Mouse (Mus musculus): ENCODE results near the gene Asf1b. TPM values are rescaled to one million over a fixed set of nuclear protein-coding genes. Genes with fewer than 3 reads are reported as not detected.
A peak's percentile ranks its signal among the peaks of the same experiment; 100 is the strongest.

Gene Asf1b
- polyA plus RNA-seq, 1 experiment from 2014 or later: 94.0 TPM

- no peak overlapping the region for H3K27ac ChIP-seq (ENCODE audit: low read depth, low read length)
- DNase-seq (ENCODE audit: low spot score): peak; percentile 88
- peak overlapping the region; percentile 62 for H3K9ac ChIP-seq (ENCODE audit: low read length)
- peaks cover 15% of the 10 kb centered on the region for H3K4me1 ChIP-seq (replicated peaks; ENCODE audit: control insufficient read depth, insufficient read depth, low read length)
- 2% methylated on average over 68 of the region's 83 CpGs for WGBS
- ATAC-seq (replicated peaks; ENCODE audit: low FRiP score): peak; percentile 49
- peak overlapping the region; percentile 47 for H3K4me3 ChIP-seq (ENCODE audit: low read depth, low read length)
- no peaks in the 10 kb centered on the region for H3K36me3 ChIP-seq (ENCODE audit: control insufficient read depth, insufficient read depth, low read length)
- H3K4me2 ChIP-seq (ENCODE audit: low read depth, low read length, severe bottlenecking): peak overlapping the region; percentile 99
- H3K9me3 ChIP-seq (ENCODE audit: control insufficient read depth, low read length): no peaks in the 10 kb centered on the region
- peaks cover 37% of the 10 kb centered on the region for H3K27me3 ChIP-seq (ENCODE audit: control insufficient read depth, insufficient read depth, low read length)
Observed at GRCm38 (mm10) chr8:84010625-84011611, 55.6 kb downstream of the Asf1b start.

GRCm38 (mm10) chr8:84011705-84012498 is 56.6 kb downstream of the Asf1b start, which contains the start of gene 2210011C24Rik:
2210011C24Rik (minus strand) TSS chr8:84012171.
- WGBS: under 1% methylated on average over 45 of the region's 45 CpGs
- Histone ChIP-seq H3K9ac (ENCODE audit: low read length) (peak within 1 kb of the TSS; percentile 62), H3K4me3 (ENCODE audit: low read depth, low read length) (peak within 1 kb of the TSS; percentile 47), H3K27ac (ENCODE audit: low read depth, low read length) (no peak within 1 kb of the TSS), H3K9me3 (ENCODE audit: control insufficient read depth, low read length) (no peaks in the 10 kb centered on the region), H3K4me1 (replicated peaks; ENCODE audit: control insufficient read depth, insufficient read depth, low read length) (peaks cover 15% of the 10 kb centered on the region), H3K27me3 (ENCODE audit: control insufficient read depth, insufficient read depth, low read length) (peaks cover 37% of the 10 kb centered on the region), H3K36me3 (ENCODE audit: control insufficient read depth, insufficient read depth, low read length) (no peaks in the 10 kb centered on the region), H3K4me2 (ENCODE audit: low read depth, low read length, severe bottlenecking) (peak within 1 kb of the TSS; percentile 99)
- peak; percentile 37; the same call in 1 of the 2 replicates for ATAC-seq (replicated peaks; ENCODE audit: low FRiP score)
- no peak for DNase-seq (ENCODE audit: low spot score)

GRCm38 (mm10) chr8:84012499-84013165 is 57.3 kb downstream of the Asf1b start:
- Histone ChIP-seq H3K27ac (ENCODE audit: low read depth, low read length) (no peak overlapping the region), H3K4me2 (ENCODE audit: low read depth, low read length, severe bottlenecking) (peak overlapping the region; percentile 99), H3K9me3 (ENCODE audit: control insufficient read depth, low read length) (no peaks in the 10 kb centered on the region), H3K36me3 (ENCODE audit: control insufficient read depth, insufficient read depth, low read length) (no peaks in the 10 kb centered on the region), H3K9ac (ENCODE audit: low read length) (peak overlapping the region; percentile 39; the same call in 1 of the 2 replicates), H3K4me3 (ENCODE audit: low read depth, low read length) (peak overlapping the region; percentile 47), H3K27me3 (ENCODE audit: control insufficient read depth, insufficient read depth, low read length) (peaks cover 37% of the 10 kb centered on the region), H3K4me1 (replicated peaks; ENCODE audit: control insufficient read depth, insufficient read depth, low read length) (peaks cover 15% of the 10 kb centered on the region)
- no peak for DNase-seq (ENCODE audit: low spot score)
- no peak for ATAC-seq (replicated peaks; ENCODE audit: low FRiP score)
- 2% methylated on average over 35 of the region's 35 CpGs for WGBS

- Histone ChIP-seq H3K27ac (ENCODE audit: low read depth, low read length) (no peak overlapping the region), H3K4me1 (replicated peaks; ENCODE audit: control insufficient read depth, insufficient read depth, low read length) (peaks cover 13% of the 10 kb centered on the region), H3K9me3 (ENCODE audit: control insufficient read depth, low read length) (no peaks in the 10 kb centered on the region), H3K9ac (ENCODE audit: low read length) (no peak overlapping the region), H3K4me3 (ENCODE audit: low read depth, low read length) (no peak overlapping the region), H3K36me3 (ENCODE audit: control insufficient read depth, insufficient read depth, low read length) (no peaks in the 10 kb centered on the region), H3K4me2 (ENCODE audit: low read depth, low read length, severe bottlenecking) (no peak overlapping the region), H3K27me3 (ENCODE audit: control insufficient read depth, insufficient read depth, low read length) (peaks cover 29% of the 10 kb centered on the region)
- ATAC-seq (replicated peaks; ENCODE audit: low FRiP score): no peak
- 94% methylated on average over 5 of the region's 5 CpGs for WGBS
- DNase-seq (ENCODE audit: low spot score): no peak
Observed at GRCm38 (mm10) chr8:84015833-84016232, 60.5 kb downstream of the Asf1b start.

- no peak overlapping the region for H3K4me2 ChIP-seq (ENCODE audit: low read depth, low read length, severe bottlenecking)
- 85% methylated on average over 9 of the region's 9 CpGs for WGBS
- no peak overlapping the region for H3K4me3 ChIP-seq (ENCODE audit: low read depth, low read length)
- DNase-seq (ENCODE audit: low spot score) (no peak), ATAC-seq (replicated peaks; ENCODE audit: low FRiP score) (no peak)
- no peaks in the 10 kb centered on the region for H3K36me3 ChIP-seq (ENCODE audit: control insufficient read depth, insufficient read depth, low read length)
- H3K9ac ChIP-seq (ENCODE audit: low read length): no peak overlapping the region
- no peak overlapping the region for H3K27ac ChIP-seq (ENCODE audit: low read depth, low read length)
- peaks cover 8% of the 10 kb centered on the region for H3K27me3 ChIP-seq (ENCODE audit: control insufficient read depth, insufficient read depth, low read length)
- H3K9me3 ChIP-seq (ENCODE audit: control insufficient read depth, low read length): no peaks in the 10 kb centered on the region
- 0 out of 2 replicates have a peak, but pooled peaks cover 3% of the 10 kb centered on the region for H3K4me1 ChIP-seq (replicated peaks; ENCODE audit: control insufficient read depth, insufficient read depth, low read length)
Observed at GRCm38 (mm10) chr8:84019738-84020137, 64.4 kb downstream of the Asf1b start.

MicroRNAs within 50 kb of the gene (microRNA counts, 519-probe panel; counts per million panel counts)
- 31.2 counts per million for microRNA mmu-miR-1199

Small RNAs within 50 kb of the gene (microRNA-seq; reads per million reads assigned to microRNA genes)
- gene Gm44330 (ENCODE audit: insufficient number of aligned reads) (not detected), gene Gm44450 (ENCODE audit: insufficient number of aligned reads) (not detected), gene Mir1199 (ENCODE audit: insufficient number of aligned reads) (not detected), gene Mir8111 (ENCODE audit: insufficient number of aligned reads) (not detected)

Other genes with a start within 250 kb of the Asf1b start
- gene Ddx39, start 240.3 kb upstream of the Asf1b start, polyA plus RNA-seq (2014; fragmentation: Nextera tagmentation; extraction: Ambion mirVana): 251 and 267 TPM in 2 replicates
- gene Adgre5, start 214.2 kb upstream of the Asf1b start, polyA plus RNA-seq (2014; fragmentation: Nextera tagmentation; extraction: Ambion mirVana): 12.2 and 12.6 TPM in 2 replicates
- gene Adgrl1, start 55.4 kb upstream of the Asf1b start, polyA plus RNA-seq (2014; fragmentation: Nextera tagmentation; extraction: Ambion mirVana): 24.5 and 27.8 TPM in 2 replicates
- gene Gm10644, start 302 bp upstream of the Asf1b start, polyA plus RNA-seq (2014; fragmentation: Nextera tagmentation; extraction: Ambion mirVana): 0.92 and 1.2 TPM in 2 replicates
- 171 and 189 TPM in 2 replicates for gene Prkaca, start 17.5 kb downstream of the Asf1b start, polyA plus RNA-seq (2014; fragmentation: Nextera tagmentation; extraction: Ambion mirVana)
- gene Samd1, start 42.2 kb downstream of the Asf1b start, polyA plus RNA-seq (2014; fragmentation: Nextera tagmentation; extraction: Ambion mirVana): 12.3 and 16.8 TPM in 2 replicates
- 0.87 and 0.90 TPM in 2 replicates for gene 1700067K01Rik, start 46.0 kb downstream of the Asf1b start, polyA plus RNA-seq (2014; fragmentation: Nextera tagmentation; extraction: Ambion mirVana)
- gene 2210011C24Rik, start 56.7 kb downstream of the Asf1b start, polyA plus RNA-seq (2014; fragmentation: Nextera tagmentation; extraction: Ambion mirVana): 0.47 and 0.73 TPM in 2 replicates
- gene Palm3, start 66.0 kb downstream of the Asf1b start, polyA plus RNA-seq (2014; fragmentation: Nextera tagmentation; extraction: Ambion mirVana): 2.5 and 4.4 TPM in 2 replicates
- gene Il27ra, start 87.1 kb downstream of the Asf1b start, polyA plus RNA-seq (2014; fragmentation: Nextera tagmentation; extraction: Ambion mirVana): 0.19 and 0.24 TPM in 2 replicates
- not detected in 2 replicates for gene Rln3, start 89.5 kb downstream of the Asf1b start, polyA plus RNA-seq (2014; fragmentation: Nextera tagmentation; extraction: Ambion mirVana)
- gene Gm10643, start 109.6 kb downstream of the Asf1b start, polyA plus RNA-seq (2014; fragmentation: Nextera tagmentation; extraction: Ambion mirVana): 1.4 and 1.6 TPM in 2 replicates
- 11.0 and 11.5 TPM in 2 replicates for gene Rfx1, start 111.3 kb downstream of the Asf1b start, polyA plus RNA-seq (2014; fragmentation: Nextera tagmentation; extraction: Ambion mirVana)
- 14.4 and 14.5 TPM in 2 replicates for gene Dcaf15, start 149.3 kb downstream of the Asf1b start, polyA plus RNA-seq (2014; fragmentation: Nextera tagmentation; extraction: Ambion mirVana)
- 0.17 and 0.21 TPM in 2 replicates for gene Podnl1, start 170.5 kb downstream of the Asf1b start, polyA plus RNA-seq (2014; fragmentation: Nextera tagmentation; extraction: Ambion mirVana)
- 16.0 and 17.1 TPM in 2 replicates for gene Cc2d1a, start 192.4 kb downstream of the Asf1b start, polyA plus RNA-seq (2014; fragmentation: Nextera tagmentation; extraction: Ambion mirVana)
- gene 4930432K21Rik, start 192.5 kb downstream of the Asf1b start, polyA plus RNA-seq (2014; fragmentation: Nextera tagmentation; extraction: Ambion mirVana): 1.2 and 1.5 TPM in 2 replicates
- 2.9 and 5.0 TPM in 2 replicates for gene Nanos3, start 229.7 kb downstream of the Asf1b start, polyA plus RNA-seq (2014; fragmentation: Nextera tagmentation; extraction: Ambion mirVana)